Mouse (Mus musculus) lung, embryonic 15.5 days (tissue): ENCODE results near the gene Fkbpl. TPM values are rescaled to one million over a fixed set of nuclear protein-coding genes. Genes with fewer than 3 reads are reported as not detected.
A peak's percentile ranks its signal among the peaks of the same experiment; 100 is the strongest.

Source experiments
- ATAC-seq: fragments of 200-750 bp; cut with Nextera tagmentation; 2 replicates; pipeline ENCODE4 v1.8.0; 2017; ENCODE audit warnings: moderate number of reproducible peaks, borderline replicate concordance; ENCODE audit not compliant: low FRiP score, low TSS enrichment; ENCODE audit errors: extremely low read depth
- H3K27ac ChIP-seq: fragments of 300-500 bp; sonication (generic); 2 replicates; pipeline ENCODE4 v1.5.1; 2015; ENCODE audit warnings: moderate library complexity, mild to moderate bottlenecking, inconsistent platforms
- H3K27me3 ChIP-seq: fragments of 300-500 bp; sonication (generic); 2 replicates; pipeline ENCODE4 v1.6.1; 2015; ENCODE audit warnings: inconsistent platforms
- H3K36me3 ChIP-seq: fragments of 300-500 bp; sonication (generic); 2 replicates; pipeline ENCODE4 v1.6.1; 2015; ENCODE audit warnings: inconsistent platforms
- H3K4me1 ChIP-seq: fragments of 300-500 bp; sonication (generic); 2 replicates; pipeline ENCODE4 v1.6.1; 2015; ENCODE audit warnings: inconsistent platforms
- H3K4me2 ChIP-seq: fragments of 300-500 bp; sonication (generic); 2 replicates; pipeline ENCODE4 v1.6.1; 2015; ENCODE audit warnings: inconsistent platforms, mild to moderate bottlenecking, moderate library complexity
- H3K4me3 ChIP-seq: fragments of 300-500 bp; sonication (generic); 2 replicates; pipeline ENCODE4 v1.5.1; 2015; ENCODE audit warnings: mild to moderate bottlenecking, inconsistent platforms
- H3K9ac ChIP-seq: fragments of 300-500 bp; sonication (generic); 2 replicates; pipeline ENCODE4 v1.6.1; 2015; ENCODE audit warnings: inconsistent platforms
- H3K9me3 ChIP-seq: fragments of 300-500 bp; sonication (generic); 2 replicates; pipeline ENCODE4 v1.6.1; 2016; ENCODE audit warnings: inconsistent platforms
- WGBS: fragments of 180-500 bp; shearing (Covaris S2); methylation state at CpG from one replicate; pipeline ENCODE4 v1.1.7; 2015; 5-methylcytosine and 5-hydroxymethylcytosine counted together
- polyA plus RNA-seq: library from polyadenylated mRNA; unstranded; fragments of >200 nt; fragmentation: Nextera tagmentation; extraction: Ambion mirVana; gene quantifications from 2 replicates; pipeline ENCODE4 v1.2.1, GENCODE M21; 2015

Gene Fkbpl
- polyA plus RNA-seq, 1 experiment from 2014 or later = 12.9 TPM

GRCm38 (mm10) chr17:34651507-34652221 is 7.1 kb downstream of the Fkbpl start:
- Histone ChIP-seq H3K4me1 (peaks cover 38% of the 10 kb centered on the region), H3K36me3 (peaks cover 45% of the 10 kb centered on the region), H3K9ac (no peak overlapping the region), H3K9me3 (no peaks in the 10 kb centered on the region), H3K27ac (no peak overlapping the region), H3K4me2 (no peak overlapping the region), H3K27me3 (no peaks in the 10 kb centered on the region), H3K4me3 (no peak overlapping the region)
- WGBS = 49% methylated on average over 19 of the region's 19 CpGs
- ATAC-seq = no peak

- ATAC-seq = no peak
- no peak overlapping the region for H3K9ac ChIP-seq
- H3K27ac ChIP-seq = no peak overlapping the region
- peaks cover 37% of the 10 kb centered on the region for H3K4me1 ChIP-seq
- H3K36me3 ChIP-seq = peaks cover 45% of the 10 kb centered on the region
- H3K27me3 ChIP-seq = no peaks in the 10 kb centered on the region
- H3K4me3 ChIP-seq = no peak overlapping the region
- H3K4me2 ChIP-seq = no peak overlapping the region
- no peaks in the 10 kb centered on the region for H3K9me3 ChIP-seq
- WGBS = 87% methylated on average over 10 of the region's 10 CpGs
These were observed 8.0 kb downstream of the Fkbpl start for GRCm38 (mm10) chr17:34652546-34652945.

- H3K27me3 ChIP-seq = no peaks in the 10 kb centered on the region; the same call in 1 of the 2 replicates
- no peak overlapping the region for H3K9ac ChIP-seq
- WGBS = 90% methylated on average over 8 of the region's 8 CpGs
- no peak overlapping the region for H3K4me2 ChIP-seq
- no peak overlapping the region for H3K4me3 ChIP-seq
- no peaks in the 10 kb centered on the region for H3K9me3 ChIP-seq
- peaks cover 45% of the 10 kb centered on the region for H3K36me3 ChIP-seq
- H3K4me1 ChIP-seq = peaks cover 33% of the 10 kb centered on the region
- ATAC-seq = no peak
- H3K27ac ChIP-seq = no peak overlapping the region
These were observed 8.4 kb downstream of the Fkbpl start for GRCm38 (mm10) chr17:34652985-34653384.

GRCm38 (mm10) chr17:34653746-34654285 is 9.3 kb downstream of the Fkbpl start:
- ATAC-seq = no peak

GRCm38 (mm10) chr17:34654392-34654791 is 9.8 kb downstream of the Fkbpl start:
- Histone ChIP-seq H3K9ac (no peak overlapping the region), H3K36me3 (peaks cover 41% of the 10 kb centered on the region), H3K27me3 (peaks cover 10% of the 10 kb centered on the region), H3K9me3 (no peaks in the 10 kb centered on the region), H3K4me3 (no peak overlapping the region), H3K4me2 (no peak overlapping the region), H3K27ac (no peak overlapping the region; the same call in 1 of the 2 replicates), H3K4me1 (peaks cover 27% of the 10 kb centered on the region)
- no peak for ATAC-seq
- 91% methylated on average over 13 of the region's 13 CpGs for WGBS

More at GRCm38 (mm10) chr17:34653746-34654285, 9.3 kb downstream of the Fkbpl start:
- Histone ChIP-seq H3K4me2 (no peak overlapping the region), H3K9ac (no peak overlapping the region), H3K27ac (no peak overlapping the region), H3K27me3 (peaks cover 4% of the 10 kb centered on the region; the same call in 1 of the 2 replicates), H3K36me3 (peaks cover 45% of the 10 kb centered on the region), H3K9me3 (no peaks in the 10 kb centered on the region), H3K4me3 (no peak overlapping the region), H3K4me1 (peaks cover 27% of the 10 kb centered on the region)
- 63% methylated on average over 9 of the region's 9 CpGs for WGBS

GRCm38 (mm10) chr17:34655160-34655559 is 10.6 kb downstream of the Fkbpl start:
- H3K9ac ChIP-seq = no peak overlapping the region
- WGBS = 34% methylated on average over 7 of the region's 7 CpGs
- H3K27ac ChIP-seq = peak overlapping the region; percentile 49

GRCm38 (mm10) chr17:34655581-34655991 is 11.0 kb downstream of the Fkbpl start:
- no peak overlapping the region for H3K9ac ChIP-seq
- H3K27ac ChIP-seq = peak overlapping the region; percentile 49
- no peak overlapping the region for H3K4me3 ChIP-seq
- ATAC-seq = peak; percentile 87
- WGBS = 22% methylated on average over 4 of the region's 4 CpGs
- H3K9me3 ChIP-seq = no peaks in the 10 kb centered on the region
- peaks cover 27% of the 10 kb centered on the region for H3K4me1 ChIP-seq
- H3K36me3 ChIP-seq = peaks cover 30% of the 10 kb centered on the region
- H3K27me3 ChIP-seq = peaks cover 22% of the 10 kb centered on the region
- H3K4me2 ChIP-seq = no peak overlapping the region

More at GRCm38 (mm10) chr17:34655160-34655559, 10.6 kb downstream of the Fkbpl start:
- Histone ChIP-seq H3K4me1 (peaks cover 27% of the 10 kb centered on the region), H3K36me3 (peaks cover 33% of the 10 kb centered on the region), H3K4me2 (no peak overlapping the region), H3K27me3 (peaks cover 18% of the 10 kb centered on the region), H3K4me3 (no peak overlapping the region), H3K9me3 (no peaks in the 10 kb centered on the region)
- ATAC-seq = peak; percentile 17; the same call in 1 of the 2 replicates

GRCm38 (mm10) chr17:34656666-34657065 is 12.1 kb downstream of the Fkbpl start:
- WGBS = 46% methylated on average over 8 of the region's 8 CpGs
- Histone ChIP-seq H3K4me1 (peaks cover 38% of the 10 kb centered on the region), H3K9me3 (no peaks in the 10 kb centered on the region), H3K4me3 (no peak overlapping the region), H3K27ac (no peak overlapping the region), H3K36me3 (peaks cover 21% of the 10 kb centered on the region), H3K4me2 (no peak overlapping the region), H3K27me3 (peaks cover 31% of the 10 kb centered on the region), H3K9ac (no peak overlapping the region)
- no peak for ATAC-seq

GRCm38 (mm10) chr17:34657271-34657670 is 12.7 kb downstream of the Fkbpl start:
- whole genome bisulfite sequencing = 35% methylated on average over 2 of the region's 2 CpGs
- no peak overlapping the region for H3K4me3 ChIP-seq
- ATAC-seq = no peak
- peaks cover 39% of the 10 kb centered on the region for H3K4me1 ChIP-seq
- H3K9me3 ChIP-seq = no peaks in the 10 kb centered on the region
- H3K36me3 ChIP-seq = peaks cover 15% of the 10 kb centered on the region
- no peak overlapping the region for H3K9ac ChIP-seq
- H3K27me3 ChIP-seq = peaks cover 31% of the 10 kb centered on the region
- H3K27ac ChIP-seq = no peak overlapping the region
- no peak overlapping the region for H3K4me2 ChIP-seq

- Histone ChIP-seq H3K4me1 (peaks cover 39% of the 10 kb centered on the region), H3K36me3 (peaks cover 7% of the 10 kb centered on the region), H3K9ac (no peak overlapping the region), H3K27ac (no peak overlapping the region), H3K9me3 (no peaks in the 10 kb centered on the region), H3K27me3 (peaks cover 39% of the 10 kb centered on the region), H3K4me2 (no peak overlapping the region), H3K4me3 (no peak overlapping the region)
- 64% methylated on average over 2 of the region's 2 CpGs for WGBS
- no peak for ATAC-seq
These were observed 13.6 kb downstream of the Fkbpl start for GRCm38 (mm10) chr17:34658145-34658544.

- Histone ChIP-seq H3K9ac (no peak overlapping the region), H3K4me1 (peaks cover 39% of the 10 kb centered on the region), H3K27ac (no peak overlapping the region), H3K4me2 (no peak overlapping the region), H3K4me3 (no peak overlapping the region), H3K9me3 (no peaks in the 10 kb centered on the region), H3K36me3 (0 out of 2 replicates have a peak, but pooled peaks cover 3% of the 10 kb centered on the region), H3K27me3 (peaks cover 42% of the 10 kb centered on the region)
- ATAC-seq = no peak
- WGBS = 77% methylated on average over 3 of the region's 3 CpGs
These were observed 14.0 kb downstream of the Fkbpl start for GRCm38 (mm10) chr17:34658591-34658990.

- ATAC-seq = no peak
- WGBS = 51% methylated on average over 12 of the region's 12 CpGs
- peaks cover 35% of the 10 kb centered on the region for H3K4me1 ChIP-seq
- H3K9ac ChIP-seq = no peak overlapping the region
- H3K36me3 ChIP-seq = no peaks in the 10 kb centered on the region
- no peaks in the 10 kb centered on the region for H3K9me3 ChIP-seq
- peaks cover 42% of the 10 kb centered on the region for H3K27me3 ChIP-seq
- H3K27ac ChIP-seq = no peak overlapping the region
- no peak overlapping the region for H3K4me2 ChIP-seq
- no peak overlapping the region for H3K4me3 ChIP-seq
These were observed 14.8 kb downstream of the Fkbpl start for GRCm38 (mm10) chr17:34659181-34659896.
